Mouse (Mus musculus) right cerebral cortex, adult 18-20 months (tissue): ENCODE measurements around the gene Ak1.

ENCODE experiments used
- DNase-seq: peaks from one replicate; pipeline ENCODE4 v3.0.0; 2022; ENCODE audit warnings: mixed read lengths

The Ak1 gene

DNA sequence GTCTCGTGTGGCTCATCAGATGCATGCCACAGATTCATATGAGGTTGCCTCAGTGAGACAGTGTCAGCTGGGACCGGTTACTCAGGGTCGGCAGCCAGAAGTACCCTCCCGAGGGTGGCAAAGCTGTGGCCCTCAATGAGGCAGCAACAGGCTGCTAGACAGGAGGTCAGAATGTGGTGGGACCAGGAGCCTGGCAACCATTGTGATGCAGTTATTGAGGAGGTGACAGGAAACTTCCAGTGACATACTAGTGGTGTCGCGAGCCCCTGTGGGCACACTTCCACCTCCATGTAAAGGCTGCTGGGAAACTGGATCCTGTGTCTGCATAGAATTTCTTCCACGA lies at the start of gene Ak1:
TSS of gene Ak1 (plus strand) at position 242 of the 343 bp plus-strand sequence.
- DNase-seq = no peak

- no peak for DNase-seq
These were observed 49.4 kb upstream of the Ak1 start for GRCm38 (mm10) chr2:32572196-32572595.

GRCm38 (mm10) chr2:32574497-32574896 lies 47.1 kb upstream of the Ak1 start, which contains the start of gene Pip5kl1:
Gene Pip5kl1, plus strand, starts transcription at chr2:32574797.
- DNase-seq = no peak

- peak; percentile 89 for DNase-seq
These were observed 46.5 kb upstream of the Ak1 start for GRCm38 (mm10) chr2:32574901-32575585.

DNA sequence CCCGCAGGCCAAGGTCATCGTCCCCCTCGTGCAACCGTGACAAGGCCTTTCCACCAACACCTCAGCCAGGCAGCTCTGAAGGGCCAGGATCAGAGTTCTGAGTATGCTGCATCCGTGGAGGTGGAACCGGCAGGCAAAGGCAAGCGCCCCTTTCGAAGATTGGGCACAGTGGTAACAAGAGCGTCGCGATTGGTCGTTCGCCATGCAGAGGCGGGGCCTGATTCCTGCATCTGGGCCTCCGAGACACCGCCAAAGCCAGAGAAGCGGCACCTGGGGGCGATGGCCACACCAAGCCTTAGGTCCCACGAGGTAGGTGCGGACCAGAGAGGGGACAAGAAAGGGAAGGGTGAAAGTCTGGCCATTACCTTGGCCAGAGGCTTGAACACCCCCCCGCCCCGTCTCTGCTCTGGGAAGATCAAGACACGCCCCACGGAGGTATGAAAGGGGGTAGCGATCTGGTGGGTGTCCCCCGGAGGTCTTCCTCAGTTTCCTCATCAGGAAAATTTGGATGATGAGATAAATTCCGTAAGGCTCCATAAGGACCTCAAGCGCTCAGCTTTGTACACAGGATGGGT lies 45.9 kb upstream of the Ak1 start, which contains the start of gene 9430097D07Rik:
TSS of gene 9430097D07Rik (minus strand) at position 99 of the 575 bp plus-strand sequence.
- DNase-seq = peak; percentile 82

- DNase-seq = no peak
These were observed 45.0 kb upstream of the Ak1 start for GRCm38 (mm10) chr2:32576532-32576931.

DNA sequence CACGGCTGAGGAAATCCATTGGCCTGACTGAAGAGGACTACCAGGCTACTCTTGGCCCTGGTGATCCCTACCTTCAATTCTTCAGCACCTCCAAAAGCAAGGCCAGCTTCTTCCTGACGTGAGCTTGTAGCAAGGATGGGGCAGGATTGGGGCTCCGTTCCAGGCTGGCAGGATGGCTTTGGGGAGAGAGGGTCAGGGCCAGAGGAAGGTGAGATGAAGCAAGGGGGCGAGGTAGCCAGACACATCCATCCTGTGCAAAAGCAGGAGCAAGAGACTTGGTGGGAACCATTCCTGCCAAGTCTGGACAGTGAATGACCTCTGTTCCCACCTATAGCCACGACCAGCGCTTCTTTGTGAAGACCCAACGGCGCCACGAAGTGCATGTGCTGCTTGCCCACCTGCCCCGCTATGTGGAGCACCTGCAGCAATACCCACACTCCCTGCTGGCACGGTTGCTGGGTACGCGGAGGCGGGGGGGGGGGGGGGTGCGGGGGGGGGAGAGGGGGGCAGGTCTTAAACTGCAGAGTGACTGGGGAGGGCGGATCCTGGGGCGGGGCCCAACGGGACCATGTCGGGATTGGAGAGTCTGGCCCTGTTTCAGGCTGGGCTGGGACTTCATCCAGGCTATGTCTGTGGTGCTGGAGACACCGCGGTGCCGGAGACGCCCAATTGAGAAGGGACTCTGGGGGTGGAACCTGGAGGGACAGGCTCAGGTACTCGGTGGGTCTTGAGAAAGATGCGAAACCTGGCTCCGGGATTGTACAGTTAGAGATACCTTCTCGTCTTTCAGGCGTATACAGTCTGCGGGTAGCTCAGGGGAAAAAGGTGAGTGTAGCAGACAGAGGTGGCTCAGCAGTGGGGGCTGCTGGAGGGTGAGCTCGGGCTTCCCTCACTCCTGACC lies 43.2 kb upstream of the Ak1 start:
- DNase-seq = no peak

DNA sequence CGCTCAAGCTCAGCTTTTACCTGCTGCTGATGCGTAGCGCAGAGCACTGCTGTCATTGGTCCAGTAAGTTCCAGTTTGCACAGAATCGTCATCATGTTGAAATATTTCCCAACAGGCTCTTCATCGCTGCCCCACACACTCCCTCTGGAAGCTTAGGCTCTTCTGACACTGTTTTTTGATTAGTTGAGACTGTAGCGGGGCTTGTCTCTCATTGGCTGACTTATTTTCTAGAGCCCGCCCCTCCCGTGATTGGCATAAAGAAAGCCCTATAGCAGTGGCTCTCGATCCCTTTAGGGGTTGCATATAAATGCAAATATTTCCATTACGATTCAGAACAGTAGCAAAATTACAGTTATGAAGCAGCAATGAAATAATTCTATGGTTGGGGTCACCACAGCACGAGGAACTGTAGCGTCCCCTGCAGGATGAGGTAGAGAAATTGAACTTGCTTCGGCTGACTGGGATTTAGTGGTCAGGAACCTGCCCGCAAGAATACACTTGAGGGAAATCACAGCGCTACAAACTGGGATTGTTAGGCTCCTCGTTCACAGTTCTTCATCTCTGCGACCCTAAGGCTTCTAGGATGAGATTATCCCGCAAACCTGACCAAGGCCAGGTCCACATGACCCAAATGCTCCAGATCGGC lies 40.0 kb upstream of the Ak1 start:
- peak; percentile 87 for DNase-seq

- DNase-seq = peak; percentile 89
These were observed 38.4 kb upstream of the Ak1 start for GRCm38 (mm10) chr2:32582830-32583799.

GRCm38 (mm10) chr2:32585149-32585714 lies 36.3 kb upstream of the Ak1 start:
- DNase-seq = no peak

DNA sequence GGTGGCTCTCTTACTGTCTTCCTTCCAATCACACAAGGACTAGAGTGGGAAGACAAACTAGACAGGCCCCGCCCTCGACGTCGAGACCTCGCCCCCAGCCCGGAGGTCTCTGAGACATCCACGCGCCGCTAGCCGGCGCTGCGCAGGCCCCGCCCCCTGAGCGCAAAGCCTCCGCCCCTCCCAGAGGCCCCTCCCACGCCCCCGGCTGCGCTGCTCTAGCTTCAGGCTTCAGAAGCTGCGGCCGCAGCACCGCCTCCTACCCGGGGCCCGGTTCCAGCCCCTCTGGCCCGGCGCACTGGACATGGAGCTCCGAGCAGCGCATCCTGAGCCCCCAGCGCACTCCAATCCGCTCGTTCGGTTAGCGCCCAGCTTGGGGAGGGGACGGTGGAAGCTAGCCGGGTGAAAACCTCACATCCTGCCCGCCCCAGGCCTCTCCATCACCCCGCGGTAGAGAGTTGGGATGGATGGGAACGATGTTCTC lies 34.6 kb upstream of the Ak1 start, which contains the start of gene St6galnac4:
TSS of gene St6galnac4 (plus strand) at position 225 of the 481 bp plus-strand sequence.
- DNase-seq = peak; percentile 93

- DNase-seq = no peak
These were observed 33.7 kb upstream of the Ak1 start for GRCm38 (mm10) chr2:32587731-32588321.

GRCm38 (mm10) chr2:32589213-32589795 lies 32.3 kb upstream of the Ak1 start:
- peak; percentile 77 for DNase-seq

DNA sequence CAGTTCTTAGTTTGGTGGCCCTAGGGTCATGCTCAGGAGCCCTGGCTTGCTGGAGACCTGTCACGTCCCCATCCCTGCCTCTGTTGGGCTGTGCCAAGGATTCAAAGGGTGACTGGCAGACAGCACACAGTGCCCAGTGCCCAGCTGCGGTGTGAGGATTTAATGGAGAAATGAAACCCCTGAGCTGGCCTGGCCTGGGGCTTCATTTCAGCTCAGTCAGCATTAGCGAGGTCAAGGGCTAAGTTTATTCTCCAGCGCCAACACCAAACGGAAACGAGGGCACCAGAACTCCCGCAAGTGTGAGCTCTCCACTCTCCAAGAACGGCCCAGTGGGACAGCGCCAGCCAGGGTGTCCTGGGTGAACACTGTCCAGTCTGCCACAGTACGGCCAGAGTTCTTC lies 31.3 kb upstream of the Ak1 start:
- no peak for DNase-seq

DNA sequence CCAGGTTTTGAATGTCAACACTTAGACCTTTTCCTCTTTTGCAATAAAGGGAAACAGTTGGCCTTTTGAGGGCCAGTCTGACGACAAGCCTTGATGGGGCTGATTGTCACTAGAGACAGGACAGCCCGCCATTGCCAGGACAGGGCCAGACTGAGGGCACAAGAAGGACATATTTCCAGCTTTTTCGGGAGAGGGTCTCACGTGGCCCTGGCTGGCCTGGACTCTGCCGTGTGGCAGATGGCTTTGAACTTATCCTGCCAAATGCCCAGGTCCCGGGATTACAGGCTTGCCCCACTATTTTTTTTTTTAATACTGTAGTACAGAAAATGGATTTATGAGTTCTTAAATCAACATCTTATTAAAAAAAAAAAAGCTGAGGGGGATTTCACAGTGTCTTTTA lies 30.3 kb upstream of the Ak1 start:
- DNase-seq = no peak

GRCm38 (mm10) chr2:32596725-32597124 lies 24.8 kb upstream of the Ak1 start:
- no peak for DNase-seq

GRCm38 (mm10) chr2:32597248-32597647 lies 24.3 kb upstream of the Ak1 start:
- DNase-seq = no peak

DNA sequence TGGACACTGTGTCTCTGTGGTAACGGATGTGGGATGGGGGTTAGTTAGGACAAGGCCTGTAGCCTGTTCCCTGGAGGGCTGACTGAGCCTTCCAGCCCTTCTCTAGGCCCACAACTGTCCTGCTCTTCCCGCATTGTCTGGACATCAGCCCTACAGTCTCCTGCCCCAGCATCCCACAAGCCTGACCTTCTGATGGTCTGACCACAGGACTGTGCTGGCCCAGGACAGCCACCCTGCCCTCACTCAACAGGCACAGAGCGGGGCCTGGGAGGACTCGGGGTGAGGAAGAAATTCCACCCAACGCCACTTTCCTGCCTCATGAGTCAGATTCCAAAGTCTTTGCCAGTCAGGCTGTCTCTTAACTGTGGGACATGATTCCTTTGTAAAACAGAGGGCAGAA lies 23.9 kb upstream of the Ak1 start:
- DNase-seq = no peak

- no peak for DNase-seq
These were observed 23.1 kb upstream of the Ak1 start for GRCm38 (mm10) chr2:32598506-32598905.

GRCm38 (mm10) chr2:32599409-32599808 lies 22.1 kb upstream of the Ak1 start, which contains the start of gene St6galnac6:
Gene St6galnac6, plus strand, starts transcription at chr2:32599709.
- no peak for DNase-seq
